In genomic region chr6:82084235-82084634, GRCm38 (mm10) we compare ENCODE assay signal across 12 mouse cellular contexts. TPM values are rescaled to one million over a fixed set of nuclear protein-coding genes. Genes with fewer than 3 reads are reported as not detected.
A peak's percentile ranks its signal among the peaks of the same experiment; 100 is the strongest.
DNase-seq lines count a peak whose midpoint lies in the region; ATAC-seq and TF ChIP-seq lines count a peak whose summit lies in the region.
"Had no signal": no experiment of that assay in that cellular context is flagged by ENCODE, and none has a peak within 500 bp of the region (broad histone marks: within the 10 kb centered on the region; RNA-seq: fewer than 3 reads in every experiment).

No protein-coding gene starts in this region.

- no peaks in the 10 kb centered on the region for H3K36me3 ChIP-seq in heart, embryonic 11.5 days (ENCODE audit: control insufficient read depth, insufficient read depth, low read length)
- 0 out of 2 replicates have a peak, but pooled peaks cover 3% of the 10 kb centered on the region for H3K36me3 ChIP-seq in kidney, postnatal 0 days (ENCODE audit: insufficient read depth, low read length)
- H3K36me3 ChIP-seq: forebrain, embryonic 12.5 days had no signal

- no peaks in the 10 kb centered on the region for H3K4me1 ChIP-seq in heart, embryonic 11.5 days (ENCODE audit: control insufficient read depth, insufficient read depth, low read length)
- 0 out of 2 replicates have a peak, but pooled peaks cover 9% of the 10 kb centered on the region for H3K4me1 ChIP-seq in kidney, postnatal 0 days (replicated peaks; ENCODE audit: insufficient read depth, low read length)
- H3K4me1 ChIP-seq: forebrain, embryonic 12.5 days; limb, embryonic 12.5 days had no signal

- TF ChIP-seq CTCF in gastrocnemius, adult 2 months (IDR thresholded peaks at IDR 0.05), result no peak
- no peak for TF ChIP-seq CTCF in kidney, postnatal 0 days (IDR thresholded peaks at IDR 0.05; ENCODE audit: low read depth)

- peak overlapping the region; percentile 81 for H3K27ac ChIP-seq in gastrocnemius, adult 2 months
- H3K27ac ChIP-seq in heart, embryonic 11.5 days (ENCODE audit: low read depth, low read length), result peak overlapping the region; percentile 43; the same call in 1 of the 2 replicates
- peak overlapping the region; percentile 69; the same call in 1 of the 2 replicates for H3K27ac ChIP-seq in kidney, postnatal 0 days
- H3K27ac ChIP-seq: forebrain, embryonic 12.5 days had no signal

- H3K4me3 ChIP-seq in gastrocnemius, adult 2 months, result no peak overlapping the region
- no peak overlapping the region for H3K4me3 ChIP-seq in heart, embryonic 11.5 days (ENCODE audit: low read depth, low read length)
- no peak overlapping the region for H3K4me3 ChIP-seq in kidney, postnatal 0 days (replicated peaks; ENCODE audit: low read depth, low read length)
- H3K4me3 ChIP-seq: forebrain, embryonic 12.5 days; limb, embryonic 12.5 days had no signal

- no peak overlapping the region for H3K9ac ChIP-seq in heart, embryonic 11.5 days (ENCODE audit: low read depth, low read length)
- no peak overlapping the region for H3K9ac ChIP-seq in kidney, postnatal 0 days (ENCODE audit: low read depth, low read length)
- H3K9ac ChIP-seq: forebrain, embryonic 12.5 days; limb, embryonic 12.5 days had no signal

- H3K27me3 ChIP-seq in heart, embryonic 11.5 days (ENCODE audit: control insufficient read depth, insufficient read depth, low read length), result no peaks in the 10 kb centered on the region
- no peaks in the 10 kb centered on the region for H3K27me3 ChIP-seq in kidney, postnatal 0 days (ENCODE audit: insufficient read depth, low read length)
- H3K27me3 ChIP-seq: CH12.LX; forebrain, embryonic 12.5 days; limb, embryonic 12.5 days had no signal

- peak; percentile 73 for ATAC-seq in heart, embryonic 11.5 days (replicated peaks; ENCODE audit: insufficient number of reproducible peaks, low FRiP score, low TSS enrichment)
- no peak; the same call in 1 of the 2 replicates for ATAC-seq in kidney, postnatal 0 days (replicated peaks; ENCODE audit: low FRiP score, low read depth)
- ATAC-seq in megakaryocyte-erythroid progenitor cell, adult 5-6 weeks (replicated peaks; ENCODE audit: low FRiP score, low TSS enrichment, poor library complexity, severe bottlenecking), result no peak

- H3K9me3 ChIP-seq in heart, embryonic 11.5 days (replicated peaks; ENCODE audit: control insufficient read depth, low read length), result no peaks in the 10 kb centered on the region
- H3K9me3 ChIP-seq in kidney, postnatal 0 days (replicated peaks; ENCODE audit: low read length), result no peaks in the 10 kb centered on the region
- H3K9me3 ChIP-seq: forebrain, embryonic 12.5 days had no signal

- DNase-seq in gastrocnemius, adult 2 months, result no peak
- no peak for DNase-seq in gastrocnemius, postnatal 14 days
- peak; percentile 69 for DNase-seq in kidney, postnatal 0 days (ENCODE audit: low spot score)
- peak; percentile 41 for DNase-seq in lung, postnatal 36 days
- no peak for DNase-seq in layer of hippocampus, adult 8-10 months (ENCODE audit: low spot score in 2 of 2)
- no peak for DNase-seq in cerebellum, postnatal 36 days
- DNase-seq: cerebellum, adult 11-12 months had no signal

- intact Hi-C loops in gastrocnemius, adult 2 months (cut with DNase I), result no loop called here
- intact Hi-C loops in gastrocnemius, postnatal 14 days (cut with DNase I; ENCODE audit: low total_unique reads), result no loop called here

- H3K4me2 ChIP-seq in heart, embryonic 11.5 days, result no peak overlapping the region
- no peak overlapping the region for H3K4me2 ChIP-seq in kidney, postnatal 0 days (ENCODE audit: low read length)
- H3K4me2 ChIP-seq: forebrain, embryonic 12.5 days; limb, embryonic 12.5 days had no signal

- WGBS in heart, embryonic 11.5 days (ENCODE audit: insufficient replicate concordance), result 49% methylated on average over 3 of the region's 3 CpGs
- WGBS in kidney, postnatal 0 days, result 15% methylated on average over 3 of the region's 3 CpGs

RNA-seq across cellular contexts. Expression of gene Eva1a, which starts 43.4 kb away (rescaled TPM):
- under 1 TPM; 0.71 to 0.95 TPM for total RNA-seq in gastrocnemius, adult 2 months (2021)
- 1 to 10 TPM; 1.0 to 1.3 TPM for total RNA-seq in gastrocnemius, postnatal 14 days (2021)
- 5.0 and 6.4 TPM in 2 replicates for polyA plus RNA-seq in heart, embryonic 11.5 days (2014; fragmentation: Nextera tagmentation; extraction: Ambion mirVana)
- polyA plus RNA-seq in kidney, postnatal 0 days (2015; fragmentation: Nextera tagmentation; extraction: Ambion mirVana), result 60.8 and 62.5 TPM in 2 replicates
- total RNA-seq in layer of hippocampus, adult 8-10 months (2022), result 10 to 100 TPM; 12.8 to 16.0 (median 14.0) TPM
- not detected in 2 replicates for total RNA-seq in megakaryocyte-erythroid progenitor cell, adult 5-6 weeks (2014; fragmentation: Nextera tagmentation)
- total RNA-seq in megakaryocyte-erythroid progenitor cell, adult 5-6 weeks (2017), result not detected in 2 replicates
- total RNA-seq: CH12.LX had no signal

Comparison
In these comparisons a context has a peak if more than half of its experiments do, and no peak if none do; other contexts are left out.
1. DNase-seq: peak in kidney, postnatal 0 days (single experiment) and lung, postnatal 36 days (single experiment); none in gastrocnemius, adult 2 months (single experiment), gastrocnemius, postnatal 14 days (single experiment), layer of hippocampus, adult 8-10 months (0 of 2) and cerebellum, postnatal 36 days (0 of 2).
2. RNA of gene Eva1a, which starts 43.4 kb away (total RNA-seq): 12.8 to 16.0 TPM in layer of hippocampus, adult 8-10 months; 1.0 to 1.3 TPM in gastrocnemius, postnatal 14 days, 0.71 to 0.95 TPM in gastrocnemius, adult 2 months and not detected in megakaryocyte-erythroid progenitor cell, adult 5-6 weeks; every median in the first group is over 4 times any median in the second.
3. Peak in every context shown above with its lines, with median percentiles within 50 percentile points of each other: H3K27ac ChIP-seq.